Mouse (Mus musculus): Measurements from ENCODE around the gene Jph4. TPM values are rescaled to one million over a fixed set of nuclear protein-coding genes. Genes with fewer than 3 reads are reported as not detected.
A peak's percentile ranks its signal among the peaks of the same experiment; 100 is the strongest.

Jph4 gene
- polyA plus RNA-seq, 1 experiment from 2014 or later: 0.15 TPM

GRCm38 (mm10) chr14:55076224-55076623 is 40.5 kb downstream of the Jph4 start:
- peaks cover 74% of the 10 kb centered on the region for H3K27me3 ChIP-seq (replicated peaks)
- H3K9me3 ChIP-seq (replicated peaks): no peaks in the 10 kb centered on the region
- H3K4me1 ChIP-seq: peaks cover 46% of the 10 kb centered on the region
- H3K36me3 ChIP-seq: peaks cover 37% of the 10 kb centered on the region
- no peak overlapping the region for H3K9ac ChIP-seq
- H3K4me3 ChIP-seq: no peak overlapping the region
- no peak overlapping the region for H3K4me2 ChIP-seq
- ATAC-seq: no peak
- 64% methylated on average over 6 of the region's 6 CpGs for WGBS (ENCODE audit: insufficient replicate concordance)
- no peak overlapping the region for H3K27ac ChIP-seq

GRCm38 (mm10) chr14:55074416-55074815 is 42.3 kb downstream of the Jph4 start:
- no peak for ATAC-seq
- peaks cover 37% of the 10 kb centered on the region for H3K36me3 ChIP-seq
- H3K9me3 ChIP-seq (replicated peaks): no peaks in the 10 kb centered on the region
- 89% methylated on average over 12 of the region's 12 CpGs for WGBS (ENCODE audit: insufficient replicate concordance)
- no peak overlapping the region for H3K4me2 ChIP-seq
- peaks cover 43% of the 10 kb centered on the region for H3K4me1 ChIP-seq
- H3K4me3 ChIP-seq: no peak overlapping the region
- H3K9ac ChIP-seq: no peak overlapping the region
- H3K27me3 ChIP-seq (replicated peaks): peaks cover 86% of the 10 kb centered on the region
- no peak overlapping the region for H3K27ac ChIP-seq

GRCm38 (mm10) chr14:55071756-55072155 is 45.0 kb downstream of the Jph4 start:
- Histone ChIP-seq H3K9me3 (replicated peaks) (no peaks in the 10 kb centered on the region), H3K4me2 (peak overlapping the region; percentile 20; the same call in 1 of the 2 replicates), H3K27me3 (replicated peaks) (peaks cover 64% of the 10 kb centered on the region), H3K9ac (no peak overlapping the region), H3K36me3 (peaks cover 41% of the 10 kb centered on the region), H3K4me1 (peaks cover 20% of the 10 kb centered on the region), H3K27ac (no peak overlapping the region), H3K4me3 (no peak overlapping the region)
- 0 out of 2 replicates have a peak, but pooled peaks have one; percentile 16 for ATAC-seq
- WGBS (ENCODE audit: insufficient replicate concordance): 25% methylated on average over 19 of the region's 19 CpGs

- no peak overlapping the region for H3K9ac ChIP-seq
- peaks cover 38% of the 10 kb centered on the region for H3K27me3 ChIP-seq (replicated peaks)
- no peaks in the 10 kb centered on the region for H3K9me3 ChIP-seq (replicated peaks)
- ATAC-seq: no peak
- WGBS (ENCODE audit: insufficient replicate concordance): 81% methylated on average over 8 of the region's 8 CpGs
- H3K27ac ChIP-seq: no peak overlapping the region
- H3K4me1 ChIP-seq: peaks cover 51% of the 10 kb centered on the region
- 0 out of 2 replicates have a peak overlapping the region, but pooled peaks have one; percentile 89 for H3K4me2 ChIP-seq
- H3K36me3 ChIP-seq: peaks cover 12% of the 10 kb centered on the region
- no peak overlapping the region for H3K4me3 ChIP-seq
Observed at GRCm38 (mm10) chr14:55066042-55066441, 50.7 kb downstream of the Jph4 start.

- Histone ChIP-seq H3K27me3 (replicated peaks) (peaks cover 33% of the 10 kb centered on the region), H3K4me3 (peak overlapping the region; percentile 72), H3K36me3 (peaks cover 12% of the 10 kb centered on the region), H3K9me3 (replicated peaks) (no peaks in the 10 kb centered on the region), H3K27ac (no peak overlapping the region), H3K4me1 (peaks cover 57% of the 10 kb centered on the region), H3K4me2 (peak overlapping the region; percentile 89), H3K9ac (peak overlapping the region; percentile 90; the same call in 1 of the 2 replicates)
- WGBS (ENCODE audit: insufficient replicate concordance): 75% methylated on average over 13 of the region's 13 CpGs
- ATAC-seq: no peak
Observed at GRCm38 (mm10) chr14:55065391-55065790, 51.3 kb downstream of the Jph4 start.

- Histone ChIP-seq H3K4me2 (peak overlapping the region; percentile 89), H3K9me3 (replicated peaks) (no peaks in the 10 kb centered on the region), H3K4me3 (peak overlapping the region; percentile 72), H3K4me1 (peaks cover 62% of the 10 kb centered on the region), H3K27me3 (replicated peaks) (peaks cover 28% of the 10 kb centered on the region), H3K27ac (no peak overlapping the region), H3K36me3 (peaks cover 12% of the 10 kb centered on the region), H3K9ac (peak overlapping the region; percentile 90)
- no peak for ATAC-seq
- 52% methylated on average over 35 of the region's 35 CpGs for WGBS (ENCODE audit: insufficient replicate concordance)
Observed at GRCm38 (mm10) chr14:55064481-55065370, 52.0 kb downstream of the Jph4 start.

GRCm38 (mm10) chr14:55063581-55064381 is 53.0 kb downstream of the Jph4 start:
- Histone ChIP-seq H3K27ac (peak overlapping the region; percentile 92), H3K4me3 (peak overlapping the region; percentile 72)
- 72% methylated on average over 22 of the region's 22 CpGs for WGBS (ENCODE audit: insufficient replicate concordance)

GRCm38 (mm10) chr14:55063117-55063516 is 53.6 kb downstream of the Jph4 start:
- Histone ChIP-seq H3K36me3 (peaks cover 11% of the 10 kb centered on the region), H3K27ac (peak overlapping the region; percentile 92), H3K4me2 (peak overlapping the region; percentile 89), H3K9me3 (replicated peaks) (no peaks in the 10 kb centered on the region), H3K27me3 (replicated peaks) (peaks cover 28% of the 10 kb centered on the region), H3K4me3 (peak overlapping the region; percentile 72), H3K9ac (peak overlapping the region; percentile 90), H3K4me1 (peaks cover 78% of the 10 kb centered on the region)
- 56% methylated on average over 5 of the region's 5 CpGs for WGBS (ENCODE audit: insufficient replicate concordance)
- ATAC-seq: peak; percentile 21; the same call in 1 of the 2 replicates

More at GRCm38 (mm10) chr14:55063581-55064381, 53.0 kb downstream of the Jph4 start:
- Histone ChIP-seq H3K4me2 (peak overlapping the region; percentile 89), H3K9ac (peak overlapping the region; percentile 90), H3K36me3 (peaks cover 12% of the 10 kb centered on the region), H3K4me1 (peaks cover 71% of the 10 kb centered on the region), H3K27me3 (replicated peaks) (peaks cover 28% of the 10 kb centered on the region), H3K9me3 (replicated peaks) (no peaks in the 10 kb centered on the region)
- no peak for ATAC-seq

- peak; percentile 99 for ATAC-seq
- peak overlapping the region; percentile 92 for H3K27ac ChIP-seq
- peak overlapping the region; percentile 89 for H3K4me2 ChIP-seq
- H3K27me3 ChIP-seq (replicated peaks): peaks cover 28% of the 10 kb centered on the region
- no peaks in the 10 kb centered on the region for H3K9me3 ChIP-seq (replicated peaks)
- peak overlapping the region; percentile 72 for H3K4me3 ChIP-seq
- peaks cover 83% of the 10 kb centered on the region for H3K4me1 ChIP-seq
- 6% methylated on average over 17 of the region's 17 CpGs for WGBS (ENCODE audit: insufficient replicate concordance)
- peak overlapping the region; percentile 90 for H3K9ac ChIP-seq
- peaks cover 8% of the 10 kb centered on the region for H3K36me3 ChIP-seq
Observed at GRCm38 (mm10) chr14:55062626-55063025, 54.1 kb downstream of the Jph4 start.

GRCm38 (mm10) chr14:55061845-55062244 is 54.9 kb downstream of the Jph4 start:
- H3K36me3 ChIP-seq: peaks cover 8% of the 10 kb centered on the region
- H3K4me3 ChIP-seq: no peak overlapping the region
- H3K27ac ChIP-seq: peak overlapping the region; percentile 92
- no peaks in the 10 kb centered on the region for H3K9me3 ChIP-seq (replicated peaks)
- no peak for ATAC-seq
- H3K9ac ChIP-seq: peak overlapping the region; percentile 90
- 53% methylated on average over 7 of the region's 7 CpGs for WGBS (ENCODE audit: insufficient replicate concordance)
- peaks cover 28% of the 10 kb centered on the region for H3K27me3 ChIP-seq (replicated peaks)
- H3K4me2 ChIP-seq: peak overlapping the region; percentile 89
- peaks cover 84% of the 10 kb centered on the region for H3K4me1 ChIP-seq

GRCm38 (mm10) chr14:55059931-55060330 is 56.8 kb downstream of the Jph4 start:
- peaks cover 14% of the 10 kb centered on the region for H3K27me3 ChIP-seq (replicated peaks)
- H3K27ac ChIP-seq: peak overlapping the region; percentile 84
- H3K4me3 ChIP-seq: no peak overlapping the region
- H3K9ac ChIP-seq: no peak overlapping the region
- no peak overlapping the region for H3K4me2 ChIP-seq
- ATAC-seq: no peak
- 80% methylated on average over 5 of the region's 5 CpGs for WGBS (ENCODE audit: insufficient replicate concordance)
- H3K9me3 ChIP-seq (replicated peaks): no peaks in the 10 kb centered on the region
- H3K4me1 ChIP-seq: peaks cover 85% of the 10 kb centered on the region
- no peaks in the 10 kb centered on the region for H3K36me3 ChIP-seq

All from liver, embryonic 12.5 days (tissue).